ENCODE assay signal across 16 mouse cellular contexts in genomic region chr16:9663508-9663907, GRCm38 (mm10).
"Had no signal": no experiment of that assay in that cellular context is flagged by ENCODE, and none has a peak within 500 bp of the region (broad histone marks: within the 10 kb centered on the region; RNA-seq: fewer than 3 reads in every experiment).

No protein-coding gene starts in this region.

- H3K27ac ChIP-seq: intestine, embryonic 15.5 days; kidney, postnatal 0 days; limb, embryonic 10.5 days; limb, embryonic 13.5 days; liver, embryonic 12.5 days; liver, embryonic 15.5 days; stomach, embryonic 15.5 days had no signal

- DNase-seq: kidney, adult 2 months; kidney, postnatal 25 days; liver; midbrain, embryonic 14.5 days; right cerebral cortex, postnatal 25 days; spleen, adult 18-20 months; thymus, postnatal 25 days had no signal

- H3K36me3 ChIP-seq: intestine, embryonic 15.5 days; limb, embryonic 10.5 days; limb, embryonic 13.5 days; liver, embryonic 12.5 days; liver, embryonic 15.5 days; stomach, embryonic 15.5 days had no signal

- H3K9me3 ChIP-seq: intestine, embryonic 15.5 days; limb, embryonic 10.5 days; limb, embryonic 13.5 days; liver, embryonic 12.5 days; liver, embryonic 15.5 days; stomach, embryonic 15.5 days had no signal

- H3K27me3 ChIP-seq: intestine, embryonic 15.5 days; limb, embryonic 13.5 days; liver, embryonic 12.5 days; liver, embryonic 15.5 days; stomach, embryonic 15.5 days had no signal

- ATAC-seq: hindbrain, embryonic 16.5 days; intestine, embryonic 15.5 days; liver, embryonic 12.5 days had no signal

- H3K4me1 ChIP-seq: intestine, embryonic 15.5 days; limb, embryonic 10.5 days; limb, embryonic 13.5 days; liver, embryonic 12.5 days; liver, embryonic 15.5 days; stomach, embryonic 15.5 days had no signal

- H3K9ac ChIP-seq: intestine, embryonic 15.5 days; limb, embryonic 13.5 days; liver, embryonic 12.5 days; liver, embryonic 15.5 days; stomach, embryonic 15.5 days had no signal

- H3K4me3 ChIP-seq: intestine, embryonic 15.5 days; limb, embryonic 10.5 days; limb, embryonic 13.5 days; liver, embryonic 12.5 days; liver, embryonic 15.5 days; stomach, embryonic 15.5 days had no signal

- H3K4me2 ChIP-seq: intestine, embryonic 15.5 days; limb, embryonic 13.5 days; liver, embryonic 12.5 days; liver, embryonic 15.5 days; midbrain, embryonic 11.5 days; stomach, embryonic 15.5 days had no signal
